Mouse (Mus musculus) liver, embryonic 12.5 days (tissue): ENCODE measurements at regions not wholly inside any gene's neighbourhood (a gene's known extent, or its start where the extent isn't known, plus 50 kb on each side); places are given as distances from the start of the nearest gene placed in this dataset.

ENCODE experiments used
- ATAC-seq: fragments of 200-750 bp; cut with Nextera tagmentation; 2 replicates; pipeline ENCODE4 v1.8.0; 2017; ENCODE audit warnings: moderate number of reproducible peaks, mild to moderate bottlenecking, moderate library complexity
- H3K27ac ChIP-seq: fragments of 300-500 bp; sonication (generic); 2 replicates; pipeline ENCODE4 v1.5.1; 2016; ENCODE audit warnings: mild to moderate bottlenecking
- H3K27me3 ChIP-seq: fragments of 300-500 bp; sonication (generic); replicated peaks from 2 replicates; pipeline ENCODE4 v1.6.1; 2016; ENCODE audit warnings: mild to moderate bottlenecking, moderate library complexity
- H3K36me3 ChIP-seq: fragments of 300-500 bp; sonication (generic); 2 replicates; pipeline ENCODE4 v1.6.1; 2016; ENCODE audit warnings: mild to moderate bottlenecking, moderate library complexity
- H3K4me1 ChIP-seq: fragments of 300-500 bp; sonication (generic); 2 replicates; pipeline ENCODE4 v1.6.1; 2016
- H3K4me2 ChIP-seq: fragments of 300-500 bp; sonication (generic); 2 replicates; pipeline ENCODE4 v1.6.1; 2016; ENCODE audit warnings: mild to moderate bottlenecking, moderate library complexity
- H3K4me3 ChIP-seq: fragments of 300-500 bp; sonication (generic); 2 replicates; pipeline ENCODE4 v1.5.1; 2016; ENCODE audit warnings: mild to moderate bottlenecking, moderate library complexity
- H3K9ac ChIP-seq: fragments of 300-500 bp; sonication (generic); 2 replicates; pipeline ENCODE4 v1.6.1; 2016; ENCODE audit warnings: mild to moderate bottlenecking, moderate library complexity
- H3K9me3 ChIP-seq: fragments of 300-500 bp; sonication (generic); replicated peaks from 2 replicates; pipeline ENCODE4 v1.6.1; 2016; ENCODE audit warnings: mild to moderate bottlenecking, moderate library complexity
- WGBS: fragments of 180-500 bp; shearing (Covaris S2); methylation state at CpG from one replicate; pipeline ENCODE4 v1.1.7; 2016; ENCODE audit not compliant: insufficient replicate concordance; 5-methylcytosine and 5-hydroxymethylcytosine counted together

DNA sequence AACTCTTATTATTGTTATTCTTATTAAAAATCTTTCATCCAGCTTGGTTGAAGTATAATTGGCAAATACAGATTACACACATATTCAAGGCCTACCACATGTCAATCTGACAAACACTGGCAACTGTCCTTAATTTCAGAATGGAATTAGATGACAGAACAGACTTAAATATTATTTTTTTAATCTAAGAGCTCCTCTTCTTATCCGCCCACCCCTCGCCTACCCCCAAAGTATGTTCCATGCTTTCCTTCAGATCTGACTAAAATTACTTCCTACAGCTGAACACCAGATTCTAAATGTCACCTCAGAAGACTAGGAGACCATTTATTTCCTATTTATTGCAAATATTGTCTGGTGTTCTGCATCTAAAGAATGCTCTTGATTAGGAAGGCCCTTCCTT lies 370.0 kb downstream of the Zfp536 start:
- Histone ChIP-seq H3K4me1 (no peaks in the 10 kb centered on the region), H3K9me3 (no peaks in the 10 kb centered on the region), H3K4me3 (no peak overlapping the region), H3K4me2 (no peak overlapping the region), H3K27me3 (no peaks in the 10 kb centered on the region), H3K27ac (no peak overlapping the region), H3K36me3 (no peaks in the 10 kb centered on the region), H3K9ac (no peak overlapping the region)
- 73% methylated on average over 2 of the region's 2 CpGs for WGBS
- no peak for ATAC-seq

DNA sequence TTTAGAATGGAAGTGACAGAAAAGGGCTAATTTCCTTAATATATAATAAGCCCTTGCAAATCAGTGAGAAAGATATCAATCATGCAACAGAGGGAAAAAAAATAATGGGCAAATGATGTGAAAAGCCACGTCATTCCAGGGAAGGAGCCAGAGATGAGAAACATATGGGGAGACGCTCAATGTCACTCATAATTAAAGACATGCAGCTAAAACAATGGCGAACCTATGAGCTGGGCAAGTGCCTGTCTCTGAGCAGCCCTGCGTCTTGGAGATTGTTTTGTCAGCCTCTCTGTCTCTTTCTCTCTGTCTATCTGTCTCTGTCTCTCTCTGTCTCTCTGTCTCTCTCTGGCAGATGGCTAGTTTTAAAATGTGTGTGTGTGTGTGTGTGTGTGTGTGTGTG lies 360.1 kb downstream of the Zfp536 start:
- 69% methylated on average over 4 of the region's 4 CpGs for WGBS
- no peak overlapping the region for H3K4me3 ChIP-seq
- no peaks in the 10 kb centered on the region for H3K4me1 ChIP-seq
- H3K27me3 ChIP-seq, result no peaks in the 10 kb centered on the region
- no peak overlapping the region for H3K27ac ChIP-seq
- H3K9ac ChIP-seq, result no peak overlapping the region
- H3K9me3 ChIP-seq, result no peaks in the 10 kb centered on the region
- no peak overlapping the region for H3K4me2 ChIP-seq
- no peak for ATAC-seq
- no peaks in the 10 kb centered on the region for H3K36me3 ChIP-seq

DNA sequence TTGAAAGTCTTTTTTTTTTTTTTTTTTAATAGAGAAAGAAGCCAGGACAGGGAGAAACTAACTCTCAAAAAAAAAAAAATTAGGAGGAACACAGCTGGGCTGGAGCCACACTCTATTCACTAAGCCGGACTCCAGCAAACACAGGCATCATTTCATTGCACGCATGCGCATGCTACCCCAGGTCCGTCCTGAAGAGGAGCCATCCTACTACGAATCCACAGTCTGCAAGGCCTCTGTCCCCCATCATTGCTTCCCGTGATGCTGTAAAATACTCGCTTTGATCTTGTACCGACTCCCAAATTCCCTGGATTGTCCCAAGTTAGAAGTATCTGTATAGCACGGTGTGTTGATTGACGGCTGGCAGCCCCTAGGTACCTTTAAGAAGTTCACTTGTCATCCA lies 351.7 kb downstream of the Zfp536 start:
- Histone ChIP-seq H3K4me3 (no peak overlapping the region), H3K27me3 (no peaks in the 10 kb centered on the region), H3K27ac (no peak overlapping the region), H3K4me1 (no peaks in the 10 kb centered on the region), H3K9me3 (no peaks in the 10 kb centered on the region), H3K36me3 (no peaks in the 10 kb centered on the region), H3K9ac (no peak overlapping the region), H3K4me2 (no peak overlapping the region)
- no peak for ATAC-seq
- 73% methylated on average over 10 of the region's 10 CpGs for WGBS
